Mouse (Mus musculus): ENCODE results near the gene Olfr830. TPM values are rescaled to one million over a fixed set of nuclear protein-coding genes. Genes with fewer than 3 reads are reported as not detected.

The Olfr830 gene
- not detected for polyA plus RNA-seq (2014; fragmentation: Illumina TruSeq; extraction: RNeasy Lipid Tissue Mini Kit (QIAGEN cat#74804); ENCODE audit: low read depth, low replicate concordance)

GRCm38 (mm10) chr9:18874393-18874792 is at the start of gene Olfr830:
Gene Olfr830 (plus strand): TSS chr9:18874693.

GRCm38 (mm10) chr9:18854633-18855032 is 19.9 kb upstream of the Olfr830 start, which contains the start of gene Olfr829:
Gene Olfr829 (plus strand): TSS chr9:18854933.

Other genes starting within 250 kb of the Olfr830 start
- 4.5 TPM for gene Muc16, start 200.2 kb upstream of the Olfr830 start, polyA plus RNA-seq (2014; fragmentation: Illumina TruSeq; extraction: RNeasy Lipid Tissue Mini Kit (QIAGEN cat#74804); ENCODE audit: low read depth, low replicate concordance)
- not detected for gene Olfr24, start 110.7 kb upstream of the Olfr830 start, polyA plus RNA-seq (2014; fragmentation: Illumina TruSeq; extraction: RNeasy Lipid Tissue Mini Kit (QIAGEN cat#74804); ENCODE audit: low read depth, low replicate concordance)
- not detected for gene Olfr828, start 55.2 kb upstream of the Olfr830 start, polyA plus RNA-seq (2014; fragmentation: Illumina TruSeq; extraction: RNeasy Lipid Tissue Mini Kit (QIAGEN cat#74804); ENCODE audit: low read depth, low replicate concordance)
- not detected for gene Olfr829, start 19.8 kb upstream of the Olfr830 start, polyA plus RNA-seq (2014; fragmentation: Illumina TruSeq; extraction: RNeasy Lipid Tissue Mini Kit (QIAGEN cat#74804); ENCODE audit: low read depth, low replicate concordance)
- not detected for gene Olfr832, start 62.4 kb downstream of the Olfr830 start, polyA plus RNA-seq (2014; fragmentation: Illumina TruSeq; extraction: RNeasy Lipid Tissue Mini Kit (QIAGEN cat#74804); ENCODE audit: low read depth, low replicate concordance)
- gene Olfr834, start 113.3 kb downstream of the Olfr830 start, polyA plus RNA-seq (2014; fragmentation: Illumina TruSeq; extraction: RNeasy Lipid Tissue Mini Kit (QIAGEN cat#74804); ENCODE audit: low read depth, low replicate concordance) = not detected
- not detected for gene Olfr835, start 158.0 kb downstream of the Olfr830 start, polyA plus RNA-seq (2014; fragmentation: Illumina TruSeq; extraction: RNeasy Lipid Tissue Mini Kit (QIAGEN cat#74804); ENCODE audit: low read depth, low replicate concordance)
- not detected for gene Olfr836, start 245.7 kb downstream of the Olfr830 start, polyA plus RNA-seq (2014; fragmentation: Illumina TruSeq; extraction: RNeasy Lipid Tissue Mini Kit (QIAGEN cat#74804); ENCODE audit: low read depth, low replicate concordance)

All from adipose tissue, adult 10 weeks (tissue).